Mouse (Mus musculus): ENCODE measurements around the gene Uvrag. TPM values are rescaled to one million over a fixed set of nuclear protein-coding genes. Genes with fewer than 3 reads are reported as not detected.

The Uvrag gene
- polyA plus RNA-seq, 2 experiments = 9.8 to 16.2 TPM

- no peak overlapping the region for H3K9ac ChIP-seq (ENCODE audit: low read depth, low read length, severe bottlenecking)
- no peaks in the 10 kb centered on the region for H3K27me3 ChIP-seq (ENCODE audit: control insufficient read depth, insufficient read depth, low read length)
- H3K4me2 ChIP-seq (replicated peaks; ENCODE audit: low read depth, low read length, severe bottlenecking) = no peak overlapping the region
- no peak for TF ChIP-seq POLR2A (IDR thresholded peaks at IDR 0.05; ENCODE audit: borderline replicate concordance, extremely low read depth, insufficient read depth, insufficient read length)
- no peak for ATAC-seq (ENCODE audit: low FRiP score, low read depth)
- no peaks in the 10 kb centered on the region for H3K9me3 ChIP-seq (ENCODE audit: control insufficient read depth, low read length)
- H3K4me1 ChIP-seq (ENCODE audit: control insufficient read depth, insufficient read depth, low read length) = no peaks in the 10 kb centered on the region
- H3K27ac ChIP-seq (replicated peaks; ENCODE audit: low read depth, low read length) = no peak overlapping the region
- no peak overlapping the region for H3K4me3 ChIP-seq (replicated peaks; ENCODE audit: low read length)
- 81% methylated on average over 3 of the region's 3 CpGs for WGBS
- DNase-seq (ENCODE audit: low spot score) = no peak
- H3K36me3 ChIP-seq (ENCODE audit: control insufficient read depth, insufficient read depth, low read length) = peaks cover 5% of the 10 kb centered on the region
These were observed 55.7 kb downstream of the Uvrag start for GRCm38 (mm10) chr7:99085249-99085648.

- DNase-seq (ENCODE audit: low spot score) = peak; percentile 79
- no peak overlapping the region for H3K27ac ChIP-seq (replicated peaks; ENCODE audit: low read depth, low read length)
- TF ChIP-seq POLR2A (IDR thresholded peaks at IDR 0.05; ENCODE audit: borderline replicate concordance, extremely low read depth, insufficient read depth, insufficient read length) = no peak
- H3K9me3 ChIP-seq (ENCODE audit: control insufficient read depth, low read length) = no peaks in the 10 kb centered on the region
- H3K27me3 ChIP-seq (ENCODE audit: control insufficient read depth, insufficient read depth, low read length) = no peaks in the 10 kb centered on the region
- ATAC-seq (ENCODE audit: low FRiP score, low read depth) = no peak
- no peaks in the 10 kb centered on the region for H3K36me3 ChIP-seq (ENCODE audit: control insufficient read depth, insufficient read depth, low read length)
- H3K9ac ChIP-seq (ENCODE audit: low read depth, low read length, severe bottlenecking) = no peak overlapping the region
- no peak overlapping the region for H3K4me3 ChIP-seq (replicated peaks; ENCODE audit: low read length)
- WGBS = 18% methylated on average over 4 of the region's 4 CpGs
- H3K4me2 ChIP-seq (replicated peaks; ENCODE audit: low read depth, low read length, severe bottlenecking) = no peak overlapping the region
- peaks cover 11% of the 10 kb centered on the region for H3K4me1 ChIP-seq (ENCODE audit: control insufficient read depth, insufficient read depth, low read length)
These were observed 61.4 kb downstream of the Uvrag start for GRCm38 (mm10) chr7:99079522-99079921.

DNA sequence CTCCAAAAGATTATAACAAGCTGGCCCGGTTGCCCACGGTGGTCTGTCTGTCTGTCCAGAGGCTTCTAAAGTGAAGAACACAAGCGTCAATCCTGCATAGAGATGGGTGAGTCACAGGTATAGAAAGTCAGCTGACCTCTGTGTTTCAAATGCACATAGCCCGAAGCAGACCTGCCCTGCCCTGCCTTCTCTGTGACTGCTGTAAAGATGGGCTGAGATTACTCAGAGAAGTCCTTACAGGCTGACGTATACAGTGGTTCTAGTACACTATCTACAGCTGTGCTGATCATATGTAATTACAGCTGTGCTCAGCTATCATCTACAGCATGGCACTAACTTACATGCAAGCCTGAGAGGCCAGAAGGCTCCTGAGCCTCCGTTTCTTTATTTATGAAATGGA is 62.1 kb downstream of the Uvrag start:
- no peaks in the 10 kb centered on the region for H3K27me3 ChIP-seq (ENCODE audit: control insufficient read depth, insufficient read depth, low read length)
- H3K4me1 ChIP-seq (ENCODE audit: control insufficient read depth, insufficient read depth, low read length) = peaks cover 11% of the 10 kb centered on the region
- no peak for ATAC-seq (ENCODE audit: low FRiP score, low read depth)
- DNase-seq (ENCODE audit: low spot score) = no peak
- WGBS = 88% methylated on average over 6 of the region's 6 CpGs
- H3K27ac ChIP-seq (replicated peaks; ENCODE audit: low read depth, low read length) = no peak overlapping the region
- no peaks in the 10 kb centered on the region for H3K9me3 ChIP-seq (ENCODE audit: control insufficient read depth, low read length)
- H3K4me2 ChIP-seq (replicated peaks; ENCODE audit: low read depth, low read length, severe bottlenecking) = no peak overlapping the region
- no peak overlapping the region for H3K9ac ChIP-seq (ENCODE audit: low read depth, low read length, severe bottlenecking)
- TF ChIP-seq POLR2A (IDR thresholded peaks at IDR 0.05; ENCODE audit: borderline replicate concordance, extremely low read depth, insufficient read depth, insufficient read length) = no peak
- H3K4me3 ChIP-seq (replicated peaks; ENCODE audit: low read length) = no peak overlapping the region
- H3K36me3 ChIP-seq (ENCODE audit: control insufficient read depth, insufficient read depth, low read length) = no peaks in the 10 kb centered on the region

DNA sequence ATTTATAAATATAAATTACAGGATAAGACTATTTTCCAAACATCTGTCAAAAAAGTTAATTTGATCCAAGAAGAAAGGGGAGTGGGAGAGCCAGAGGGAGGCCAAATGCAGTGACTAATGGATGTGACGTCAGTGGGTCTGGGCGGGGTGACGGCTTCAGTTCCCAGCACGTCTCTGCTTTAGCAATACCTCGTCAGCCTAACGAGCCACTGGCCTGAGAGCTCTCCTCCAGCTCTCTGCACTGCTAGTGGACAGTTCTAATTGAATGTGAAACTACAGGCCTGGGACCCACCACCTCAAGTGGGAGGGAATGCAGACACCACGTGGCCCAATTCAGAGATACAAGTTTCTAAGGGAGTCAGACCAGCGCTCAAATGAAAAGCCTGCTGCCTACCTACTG is 63.7 kb downstream of the Uvrag start:
- Histone ChIP-seq H3K4me1 (ENCODE audit: control insufficient read depth, insufficient read depth, low read length) (peaks cover 11% of the 10 kb centered on the region), H3K27ac (replicated peaks; ENCODE audit: low read depth, low read length) (no peak overlapping the region), H3K9me3 (ENCODE audit: control insufficient read depth, low read length) (no peaks in the 10 kb centered on the region), H3K4me3 (replicated peaks; ENCODE audit: low read length) (no peak overlapping the region), H3K27me3 (ENCODE audit: control insufficient read depth, insufficient read depth, low read length) (no peaks in the 10 kb centered on the region), H3K4me2 (replicated peaks; ENCODE audit: low read depth, low read length, severe bottlenecking) (no peak overlapping the region), H3K9ac (ENCODE audit: low read depth, low read length, severe bottlenecking) (no peak overlapping the region), H3K36me3 (ENCODE audit: control insufficient read depth, insufficient read depth, low read length) (no peaks in the 10 kb centered on the region)
- no peak for TF ChIP-seq POLR2A (IDR thresholded peaks at IDR 0.05; ENCODE audit: borderline replicate concordance, extremely low read depth, insufficient read depth, insufficient read length)
- peak; percentile 53; the same call in 1 of the 2 replicates for ATAC-seq (ENCODE audit: low FRiP score, low read depth)
- DNase-seq (ENCODE audit: low spot score) = peak; percentile 73
- 53% methylated on average over 8 of the region's 8 CpGs for WGBS

- Histone ChIP-seq H3K9ac (ENCODE audit: low read depth, low read length, severe bottlenecking) (no peak overlapping the region), H3K36me3 (ENCODE audit: control insufficient read depth, insufficient read depth, low read length) (no peaks in the 10 kb centered on the region), H3K4me1 (ENCODE audit: control insufficient read depth, insufficient read depth, low read length) (peaks cover 11% of the 10 kb centered on the region), H3K4me2 (replicated peaks; ENCODE audit: low read depth, low read length, severe bottlenecking) (no peak overlapping the region), H3K27ac (replicated peaks; ENCODE audit: low read depth, low read length) (no peak overlapping the region), H3K9me3 (ENCODE audit: control insufficient read depth, low read length) (no peaks in the 10 kb centered on the region), H3K4me3 (replicated peaks; ENCODE audit: low read length) (no peak overlapping the region), H3K27me3 (ENCODE audit: control insufficient read depth, insufficient read depth, low read length) (no peaks in the 10 kb centered on the region)
- ATAC-seq (ENCODE audit: low FRiP score, low read depth) = no peak
- no peak for TF ChIP-seq POLR2A (IDR thresholded peaks at IDR 0.05; ENCODE audit: borderline replicate concordance, extremely low read depth, insufficient read depth, insufficient read length)
- WGBS = 83% methylated on average over 5 of the region's 5 CpGs
- no peak for DNase-seq (ENCODE audit: low spot score)
These were observed 65.8 kb downstream of the Uvrag start for GRCm38 (mm10) chr7:99075101-99075500.
